Mouse (Mus musculus) MN1 (cell line): ENCODE measurements around the gene Cd109.
A peak's percentile ranks its signal among the peaks of the same experiment; 100 is the strongest.

ENCODE experiments used
- DNase-seq: peaks from one replicate; pipeline ENCODE4 v3.0.0-alpha.2; 2016; ENCODE audit warnings: low spot score

Cd109 gene

DNA sequence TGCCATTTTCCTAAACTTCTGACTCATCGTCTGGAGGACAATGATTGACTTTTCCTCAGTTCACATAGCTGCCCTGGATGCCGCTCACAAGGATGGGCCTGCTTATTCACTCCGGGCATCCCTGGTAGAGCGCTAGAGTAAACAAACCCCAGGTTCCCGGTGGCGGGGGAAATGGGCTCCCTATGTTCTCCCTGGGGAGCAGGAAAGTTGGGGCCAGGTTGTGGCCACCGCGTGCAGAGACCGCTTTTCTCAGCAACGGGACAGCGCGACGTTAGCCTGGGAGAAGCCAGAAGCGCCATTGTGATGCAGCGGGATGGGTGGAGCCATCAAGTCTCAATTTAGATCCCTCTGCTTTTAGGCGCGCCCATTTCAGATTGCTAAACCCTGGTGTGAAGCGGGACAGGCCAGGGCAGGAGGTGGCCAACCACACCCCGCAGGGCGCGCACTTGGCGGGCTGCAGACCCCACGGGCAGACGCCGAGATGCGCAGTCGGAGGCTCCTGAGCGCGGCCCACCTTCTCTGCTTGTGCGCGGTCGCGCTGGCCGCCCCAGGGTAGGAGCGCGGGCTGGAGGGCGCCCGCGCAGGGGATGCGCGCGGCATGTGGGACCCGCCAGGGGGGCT is at the start of gene Cd109:
TSS of gene Cd109 (plus strand) at position 146 of the 621 bp plus-strand sequence.
- DNase-seq = no peak

DNA sequence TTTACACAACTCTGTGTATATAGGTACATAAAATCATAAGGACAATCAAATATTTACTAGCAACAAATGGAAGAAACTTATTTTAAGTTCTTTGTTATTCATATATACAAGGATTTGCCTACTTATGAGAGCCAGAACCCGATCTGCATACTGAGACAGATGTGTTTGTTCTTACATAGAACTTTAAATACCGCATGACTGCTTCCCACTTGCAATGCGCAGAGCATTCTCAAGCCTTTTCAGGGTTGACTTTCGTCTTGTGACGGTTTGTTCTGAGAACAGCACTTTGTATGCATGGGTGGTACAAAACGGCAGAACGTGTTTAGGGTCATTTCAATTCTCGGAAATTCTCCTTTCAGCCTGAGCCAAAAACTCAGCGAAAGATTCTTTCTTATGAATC is 45.4 kb upstream of the Cd109 start:
- no peak for DNase-seq

DNA sequence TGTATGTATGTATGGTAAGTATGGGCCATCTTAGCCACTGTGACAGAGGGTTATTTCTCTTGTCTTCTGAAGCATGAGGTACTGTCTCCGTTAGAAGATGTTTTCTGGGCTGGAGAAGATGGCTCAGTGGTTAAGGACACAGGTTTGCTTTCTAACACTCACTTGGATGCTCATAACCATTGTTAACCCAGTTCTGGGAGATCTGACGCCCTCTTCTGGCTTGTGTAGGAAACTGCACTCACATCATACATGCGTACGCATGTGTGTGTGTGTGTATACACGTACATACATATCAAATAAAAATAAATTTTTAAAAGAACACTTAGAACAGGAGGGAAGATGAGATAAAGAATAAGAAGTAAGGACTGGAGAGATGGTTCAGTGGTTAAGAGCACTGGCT is 38.9 kb upstream of the Cd109 start:
- no peak for DNase-seq

DNA sequence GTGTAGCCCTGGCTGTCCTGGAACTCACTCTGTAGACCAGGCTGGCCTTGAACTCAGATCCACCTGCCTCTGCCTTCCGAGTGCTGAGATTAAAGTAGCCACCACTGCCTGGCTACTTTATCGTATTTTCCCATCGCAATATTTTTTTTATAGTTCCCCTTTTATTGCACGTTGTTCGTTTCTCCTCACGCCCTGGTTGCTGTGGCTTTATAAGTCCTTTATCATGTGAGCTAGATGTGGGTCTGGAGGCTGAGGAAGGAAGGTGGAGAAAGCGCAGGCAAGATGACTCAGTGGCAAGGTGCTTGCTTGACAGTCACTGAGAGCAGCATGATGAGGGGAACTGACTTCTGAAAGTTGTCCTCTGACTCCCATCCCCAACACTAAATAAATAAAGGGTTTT is 36.5 kb upstream of the Cd109 start:
- DNase-seq = no peak

DNA sequence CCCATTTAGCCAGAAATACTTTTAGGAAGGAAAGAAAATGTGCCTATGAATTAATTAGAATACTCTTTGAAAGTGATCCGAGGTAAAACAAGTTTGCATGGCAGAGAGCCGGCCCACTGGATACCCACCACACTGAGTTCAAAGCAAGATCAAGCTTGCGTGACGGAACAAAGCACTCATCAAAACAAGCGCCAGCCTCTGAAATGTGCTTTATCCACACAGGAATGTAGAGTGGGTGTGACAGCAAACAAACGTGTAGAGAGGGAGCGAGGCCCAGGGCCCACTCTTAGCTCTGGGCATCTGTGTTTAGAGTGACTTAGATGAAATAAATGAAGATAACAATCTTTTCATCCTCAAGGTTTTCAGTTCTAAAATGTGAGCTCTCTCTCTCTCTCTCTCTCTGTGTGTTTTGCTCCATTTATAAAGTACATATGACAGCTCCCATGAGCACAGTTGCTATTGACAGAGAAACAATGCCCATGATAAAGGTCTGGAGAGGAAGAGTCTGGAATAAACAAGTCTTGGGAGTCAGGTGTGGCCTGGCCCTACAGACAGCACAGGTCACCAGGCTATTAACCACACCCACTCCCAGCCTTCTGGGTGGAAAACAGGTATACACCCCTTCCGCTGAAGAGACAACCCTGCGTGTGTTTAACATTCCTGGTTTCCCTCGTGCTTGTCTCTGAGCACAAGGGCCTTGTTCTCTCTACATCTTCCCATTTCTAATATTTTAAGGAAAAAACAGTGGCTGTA is 35.5 kb upstream of the Cd109 start:
- no peak for DNase-seq

DNA sequence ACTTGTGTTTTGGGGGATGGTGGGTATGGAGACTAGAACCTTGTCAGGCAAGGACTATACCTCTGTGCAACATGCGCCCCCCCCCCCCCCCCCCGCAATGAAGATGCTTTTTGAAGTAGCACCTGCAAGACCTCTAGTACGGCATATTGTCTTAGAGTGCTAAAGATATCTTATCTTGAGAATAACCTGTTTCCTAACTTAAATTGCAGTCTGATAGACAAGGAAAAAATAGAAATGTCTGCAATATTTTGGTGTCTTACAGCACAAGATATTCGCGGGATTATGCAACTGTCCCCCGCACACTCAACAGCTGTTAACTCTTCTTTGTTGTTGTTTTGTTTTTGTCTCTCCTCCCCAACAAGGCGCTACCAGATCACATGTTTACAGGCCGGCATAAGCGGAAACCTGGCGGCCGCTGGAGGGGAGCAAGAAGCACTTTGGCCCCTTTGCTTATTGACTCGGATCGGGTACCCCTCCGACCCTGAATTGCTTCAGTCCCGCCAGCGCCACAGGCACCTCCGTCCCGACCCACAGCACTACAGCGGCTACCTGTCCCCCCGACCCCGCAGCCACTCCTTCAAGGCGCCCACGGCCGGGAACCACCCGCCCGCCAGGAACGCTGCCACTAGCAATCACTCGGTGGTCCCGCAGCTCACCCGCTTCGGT is 28.0 kb upstream of the Cd109 start:
- DNase-seq = peak; percentile 49

DNA sequence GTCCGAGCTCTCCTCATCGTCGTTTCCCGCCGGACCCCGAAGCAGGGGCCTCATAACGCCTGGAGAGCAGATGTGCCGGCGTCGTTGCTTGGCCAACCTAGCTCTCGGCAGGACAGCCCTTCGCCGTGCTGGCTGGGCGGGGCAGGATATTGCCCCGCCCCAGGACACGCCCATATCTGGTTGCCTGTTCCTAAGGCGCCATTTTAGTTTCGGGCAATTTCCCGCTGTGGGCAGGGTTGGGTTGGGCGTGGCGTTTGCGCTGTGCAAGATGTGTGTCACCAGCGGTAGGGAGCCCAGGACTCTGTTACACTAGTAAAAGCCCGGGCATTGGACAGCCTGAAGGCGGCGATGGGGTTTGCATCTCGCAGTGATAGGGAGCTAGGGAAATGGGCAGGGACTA is 27.4 kb upstream of the Cd109 start, which contains the start of gene Slc17a5:
TSS of gene Slc17a5 (minus strand) at position 128 of the 400 bp plus-strand sequence.
- DNase-seq = peak; percentile 97

GRCm38 (mm10) chr9:78588411-78589033 is 26.8 kb upstream of the Cd109 start:
- peak; percentile 63 for DNase-seq

DNA sequence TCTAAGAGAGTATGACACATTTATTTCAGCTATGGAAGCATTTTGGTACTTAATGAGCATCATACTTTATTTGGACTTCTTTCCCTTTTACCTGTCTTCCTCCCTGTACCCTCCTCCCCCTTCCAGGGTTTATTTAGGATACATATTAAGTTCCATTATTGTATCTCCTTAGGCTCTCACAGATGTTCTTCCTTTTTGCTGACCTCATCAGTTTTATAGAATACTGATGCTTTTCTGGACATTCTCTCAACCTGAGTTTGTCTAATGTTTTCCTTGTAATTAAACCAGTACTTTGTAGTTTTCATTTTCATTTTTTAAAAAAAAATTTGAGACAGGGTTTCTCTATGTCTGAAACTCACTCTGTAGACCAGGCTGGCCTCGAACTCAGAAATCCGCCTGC is 24.9 kb upstream of the Cd109 start:
- DNase-seq = no peak

DNA sequence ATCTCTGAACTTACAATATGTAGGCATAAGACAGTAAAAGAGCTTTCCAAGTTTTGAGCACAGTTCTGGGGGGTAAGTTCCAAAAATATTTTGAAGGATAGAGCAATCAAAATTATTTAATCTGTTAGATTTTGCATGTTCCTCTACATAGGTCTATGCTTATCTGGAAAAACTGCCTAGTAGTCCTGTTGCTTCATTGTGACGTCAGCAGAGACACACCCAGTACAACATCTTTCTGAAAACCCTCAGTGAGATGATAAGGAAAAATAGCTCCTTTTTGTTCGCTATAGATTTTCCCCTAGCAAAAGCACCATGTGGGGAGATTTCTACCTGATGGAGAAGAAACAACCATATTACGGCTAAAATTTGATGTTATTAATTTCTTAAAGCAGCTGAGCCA is 20.1 kb upstream of the Cd109 start:
- DNase-seq = no peak

- DNase-seq = no peak
Measured at GRCm38 (mm10) chr9:78595769-78596555, 19.4 kb upstream of the Cd109 start.

- peak; percentile 48 for DNase-seq
Measured at GRCm38 (mm10) chr9:78596834-78597233, 18.5 kb upstream of the Cd109 start.

DNA sequence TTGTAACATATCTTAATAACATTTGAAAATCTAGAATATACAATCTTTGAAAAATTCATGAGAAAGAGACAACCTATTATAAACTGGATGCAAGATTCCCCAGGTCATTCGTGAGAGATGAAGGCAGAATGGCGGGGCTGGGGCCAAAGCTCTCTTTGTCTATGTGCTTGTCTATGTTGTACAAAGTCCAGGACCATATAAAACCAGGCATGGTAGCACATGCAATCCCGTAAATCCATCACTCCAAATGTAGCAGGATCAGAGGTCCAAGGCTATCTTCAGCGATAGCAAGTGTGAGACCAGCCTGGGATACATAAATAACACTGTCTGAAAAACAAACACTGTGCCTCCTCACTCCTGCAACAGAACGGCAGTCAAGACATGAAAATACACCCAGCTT is 15.4 kb upstream of the Cd109 start:
- DNase-seq = no peak

GRCm38 (mm10) chr9:78601046-78601730 is 14.2 kb upstream of the Cd109 start:
- DNase-seq = no peak

- no peak for DNase-seq
Measured at GRCm38 (mm10) chr9:78614201-78614600, 1.1 kb upstream of the Cd109 start.

- no peak for DNase-seq
Measured at GRCm38 (mm10) chr9:78619285-78619684, 3.9 kb downstream of the Cd109 start.

DNA sequence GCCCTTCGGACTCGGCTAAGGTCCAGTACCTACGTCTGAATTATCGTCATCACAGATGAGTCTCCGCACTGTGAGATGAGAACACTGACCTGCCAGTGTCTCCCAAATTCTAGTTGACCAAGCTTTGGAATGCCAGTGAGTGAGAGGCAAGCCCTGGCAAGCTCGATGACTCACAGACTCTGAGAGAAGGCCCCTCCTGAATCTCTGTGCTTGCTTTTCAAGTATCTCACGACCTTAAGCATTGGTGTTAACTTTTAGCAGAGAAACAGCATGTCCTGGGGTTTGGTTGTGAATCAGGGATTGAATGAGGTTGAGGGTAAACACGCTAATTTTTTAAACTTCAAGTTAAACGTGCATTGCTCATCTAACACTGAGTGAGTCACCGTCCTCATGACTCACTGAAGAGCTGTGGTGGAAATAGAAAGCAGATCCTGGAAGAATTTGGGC is 8.0 kb downstream of the Cd109 start:
- DNase-seq = no peak

DNA sequence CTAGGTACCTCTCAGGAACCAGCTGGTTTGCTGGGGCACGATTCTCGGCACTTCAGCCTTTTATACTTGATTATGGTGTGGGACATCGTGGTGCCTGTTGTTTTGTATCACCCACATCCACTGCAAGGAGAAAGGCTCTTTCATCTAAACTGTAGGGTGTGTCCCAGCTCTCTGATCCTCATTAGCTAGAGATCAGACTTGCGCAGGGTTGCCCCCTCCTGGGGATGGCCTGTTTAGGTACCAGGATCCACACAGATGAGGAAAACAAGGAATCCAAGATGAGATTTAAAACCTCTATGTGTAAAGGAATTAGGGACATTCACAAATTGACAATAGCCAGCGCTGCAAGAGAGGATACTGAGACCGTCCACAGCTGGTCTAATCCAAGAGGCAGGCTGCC is 14.6 kb downstream of the Cd109 start:
- DNase-seq = no peak

- no peak for DNase-seq
Measured at GRCm38 (mm10) chr9:78631755-78632434, 16.5 kb downstream of the Cd109 start.

DNA sequence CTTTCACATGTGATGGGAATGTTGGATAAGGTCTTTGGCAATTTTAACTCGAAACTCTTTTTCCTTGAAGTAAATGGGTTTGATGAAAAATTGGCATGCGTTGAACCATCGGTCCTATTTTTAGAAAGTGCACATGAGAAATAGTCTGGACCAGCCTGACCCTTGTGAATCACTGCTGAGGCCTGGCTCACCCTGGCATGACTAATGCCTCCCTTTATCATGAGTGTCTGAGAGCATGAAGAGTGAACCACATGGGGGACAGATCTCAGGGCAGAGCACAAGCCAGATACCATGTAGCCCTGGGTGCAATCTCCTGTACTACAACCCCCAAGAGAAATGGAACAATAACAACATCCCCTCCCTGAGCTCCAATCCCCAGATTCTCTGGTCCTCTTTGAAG is 18.6 kb downstream of the Cd109 start:
- DNase-seq = no peak

GRCm38 (mm10) chr9:78641386-78641785 is 26.0 kb downstream of the Cd109 start:
- no peak for DNase-seq
